Mouse (Mus musculus): ENCODE measurements around the gene Psen2.

The Psen2 gene

GRCm38 (mm10) chr1:180178340-180178739 lies 84.9 kb downstream of the Psen2 start:
- DNase-seq (ENCODE audit: low read depth, low spot score), result no peak

Data from retina, postnatal 7 days (tissue).